ENCODE assay signal across 13 mouse cellular contexts in the genomic region with DNA sequence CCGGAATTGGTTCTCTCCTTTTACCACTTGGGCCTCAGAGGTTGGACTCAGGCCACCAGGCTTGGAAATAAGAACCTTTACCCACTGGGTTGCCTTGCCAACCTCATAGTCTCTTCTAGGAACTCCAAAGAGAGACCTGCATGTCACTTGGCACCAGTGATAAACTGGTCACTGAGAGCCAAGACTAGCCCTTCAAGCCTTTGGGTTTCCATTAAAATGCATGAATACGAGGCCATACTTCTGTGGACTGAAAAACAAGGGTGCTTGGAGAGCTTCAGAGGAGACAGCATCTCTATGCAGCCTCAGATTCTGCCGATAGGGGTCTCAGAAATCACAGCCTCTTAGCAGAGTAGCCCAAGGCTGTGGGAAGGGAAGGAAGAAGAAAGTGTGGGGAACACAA. TPM values are rescaled to one million over a fixed set of nuclear protein-coding genes. Genes with fewer than 3 reads are reported as not detected.
DNase-seq lines count a peak whose midpoint lies in the region; ATAC-seq and TF ChIP-seq lines count a peak whose summit lies in the region.
"Had no signal": no experiment of that assay in that cellular context is flagged by ENCODE, and none has a peak within 500 bp of the region (broad histone marks: within the 10 kb centered on the region; RNA-seq: fewer than 3 reads in every experiment).

No protein-coding gene starts in this region.

- H3K9me3 ChIP-seq in hindbrain, embryonic 14.5 days (ENCODE audit: control insufficient read depth, low read length), result no peaks in the 10 kb centered on the region
- H3K9me3 ChIP-seq in hindbrain, embryonic 12.5 days (replicated peaks), result no peaks in the 10 kb centered on the region
- H3K9me3 ChIP-seq in kidney, embryonic 15.5 days (replicated peaks), result no peaks in the 10 kb centered on the region
- H3K9me3 ChIP-seq: heart, embryonic 15.5 days; intestine, embryonic 15.5 days had no signal

- H3K27me3 ChIP-seq in hindbrain, embryonic 14.5 days (ENCODE audit: control insufficient read depth, insufficient read depth, low read length), result no peaks in the 10 kb centered on the region
- H3K27me3 ChIP-seq in hindbrain, embryonic 12.5 days, result no peaks in the 10 kb centered on the region
- no peaks in the 10 kb centered on the region for H3K27me3 ChIP-seq in kidney, embryonic 15.5 days
- H3K27me3 ChIP-seq: heart, embryonic 15.5 days; intestine, embryonic 15.5 days had no signal

- no peak for TF ChIP-seq POLR2A in brain, embryonic 14.5 days (IDR thresholded peaks at IDR 0.05; ENCODE audit: borderline replicate concordance, extremely low read depth, insufficient read depth, insufficient read length, poor library complexity, severe bottlenecking)

- 65% methylated on average over 3 of the region's 3 CpGs for WGBS in hindbrain, embryonic 14.5 days
- 81% methylated on average over 3 of the region's 3 CpGs for WGBS in hindbrain, embryonic 12.5 days
- WGBS in kidney, embryonic 15.5 days, result 85% methylated on average over 3 of the region's 3 CpGs

- ATAC-seq in hindbrain, embryonic 14.5 days (ENCODE audit: low FRiP score), result no peak
- no peak for ATAC-seq in hindbrain, embryonic 12.5 days (ENCODE audit: low FRiP score)
- ATAC-seq in kidney, embryonic 15.5 days (replicated peaks; ENCODE audit: low FRiP score), result no peak
- ATAC-seq: intestine, embryonic 15.5 days had no signal

- no peak overlapping the region for H3K9ac ChIP-seq in hindbrain, embryonic 14.5 days
- H3K9ac ChIP-seq in hindbrain, embryonic 12.5 days, result no peak overlapping the region
- H3K9ac ChIP-seq in kidney, embryonic 15.5 days, result no peak overlapping the region
- H3K9ac ChIP-seq: heart, embryonic 15.5 days; intestine, embryonic 15.5 days had no signal

- 0 out of 2 replicates have a peak, but pooled peaks cover 4% of the 10 kb centered on the region for H3K4me1 ChIP-seq in hindbrain, embryonic 14.5 days (replicated peaks; ENCODE audit: control insufficient read depth, insufficient read depth, low read length)
- H3K4me1 ChIP-seq in hindbrain, embryonic 12.5 days, result no peaks in the 10 kb centered on the region
- peaks cover 20% of the 10 kb centered on the region for H3K4me1 ChIP-seq in kidney, embryonic 15.5 days

- intact Hi-C loops in left cerebral cortex, postnatal 10 days (cut with DNase I), result no loop called here

- no peaks in the 10 kb centered on the region for H3K36me3 ChIP-seq in hindbrain, embryonic 14.5 days (replicated peaks; ENCODE audit: control insufficient read depth, insufficient read depth)
- H3K36me3 ChIP-seq in hindbrain, embryonic 12.5 days, result no peaks in the 10 kb centered on the region
- no peaks in the 10 kb centered on the region for H3K36me3 ChIP-seq in kidney, embryonic 15.5 days
- H3K36me3 ChIP-seq: heart, embryonic 15.5 days; intestine, embryonic 15.5 days had no signal

- peak; percentile 37 for DNase-seq in hindbrain, embryonic 14.5 days (ENCODE audit: low spot score)
- DNase-seq in left cerebral cortex, postnatal 10 days (ENCODE audit: extremely low spot score in 1 of 2, low spot score in 2 of 2), result peak; percentile 34 to 67
- no peak for DNase-seq in left cerebral cortex, adult 9 months (ENCODE audit: low spot score in 2 of 2)
- peak; percentile 63 for DNase-seq in brain, embryonic 14.5 days (ENCODE audit: low read depth)
- no peak for DNase-seq in gastrocnemius, adult 8-10 months (ENCODE audit: low spot score in 2 of 2)
- DNase-seq: adrenal gland, adult 8-10 months; gastrocnemius, postnatal 36 days; lung, postnatal 10 days had no signal

- H3K27ac ChIP-seq in hindbrain, embryonic 14.5 days, result no peak overlapping the region
- H3K27ac ChIP-seq in hindbrain, embryonic 12.5 days, result no peak overlapping the region
- 0 out of 2 replicates have a peak overlapping the region, but pooled peaks have one; percentile 42 for H3K27ac ChIP-seq in kidney, embryonic 15.5 days
- H3K27ac ChIP-seq: heart, embryonic 15.5 days had no signal

- TF ChIP-seq CTCF in brain, embryonic 14.5 days (IDR thresholded peaks at IDR 0.05; ENCODE audit: borderline replicate concordance, extremely low read depth, insufficient read depth, insufficient read length), result peak; percentile 10; the same call in 1 of the 2 replicates

- no peak overlapping the region for H3K4me3 ChIP-seq in hindbrain, embryonic 14.5 days (replicated peaks; ENCODE audit: low read length)
- no peak overlapping the region for H3K4me3 ChIP-seq in hindbrain, embryonic 12.5 days
- H3K4me3 ChIP-seq in kidney, embryonic 15.5 days (replicated peaks), result no peak overlapping the region
- H3K4me3 ChIP-seq: heart, embryonic 15.5 days; intestine, embryonic 15.5 days had no signal

- H3K4me2 ChIP-seq in hindbrain, embryonic 14.5 days (replicated peaks), result no peak overlapping the region
- H3K4me2 ChIP-seq in hindbrain, embryonic 12.5 days (replicated peaks), result no peak overlapping the region
- H3K4me2 ChIP-seq in kidney, embryonic 15.5 days, result no peak overlapping the region
- H3K4me2 ChIP-seq: heart, embryonic 15.5 days; intestine, embryonic 15.5 days; liver, embryonic 11.5 days had no signal

RNA-seq across cellular contexts. Expression of gene Tomm20, which starts 38.3 kb away (rescaled TPM):
- 208 and 216 TPM in 2 replicates for polyA plus RNA-seq in hindbrain, embryonic 14.5 days (2014; fragmentation: Nextera tagmentation; extraction: Ambion mirVana)
- polyA plus RNA-seq in hindbrain, embryonic 12.5 days (2016; fragmentation: Nextera tagmentation; extraction: Ambion mirVana), result 181 and 182 TPM in 2 replicates
- total RNA-seq in left cerebral cortex, postnatal 10 days (2021), result 100 to 1,000 TPM; 156 to 169 TPM
- polyA plus RNA-seq in brain, embryonic 14.5 days (2012; rRNA removed), result 94.5 and 111 TPM in 2 replicates
- 244 and 246 TPM in 2 replicates for polyA plus RNA-seq in kidney, embryonic 15.5 days (2015; fragmentation: Nextera tagmentation; extraction: Ambion mirVana)
- total RNA-seq in gastrocnemius, adult 8-10 months (2022), result 100 to 1,000 TPM in 1 of 4 experiments, 10 to 100 TPM in 3; 73.7 to 107 (median 80.1) TPM

Comparison
In these comparisons a context has a peak if more than half of its experiments do, and no peak if none do; other contexts are left out.
1. DNase-seq: peak in hindbrain, embryonic 14.5 days (single experiment), left cerebral cortex, postnatal 10 days (2 of 2) and brain, embryonic 14.5 days (single experiment); none in left cerebral cortex, adult 9 months (0 of 2) and gastrocnemius, adult 8-10 months (0 of 2).